Mouse (Mus musculus) bone marrow macrophage, adult 2 months (primary cell): ENCODE measurements at regions not wholly inside any gene's neighbourhood (a gene's known extent, or its start where the extent isn't known, plus 50 kb on each side); places are given as distances from the start of the nearest gene placed in this dataset.

ENCODE experiments used
- CTCF ChIP-seq: IDR thresholded peaks from 2 replicates; pipeline ENCODE4 v1.5.1; 2012; ENCODE audit warnings: low read depth, mild to moderate bottlenecking, low read length, moderate library complexity
- POLR2A ChIP-seq: IDR thresholded peaks from 2 replicates; pipeline ENCODE4 v1.6.1; 2012; ENCODE audit warnings: mild to moderate bottlenecking, low read depth, low read length, borderline replicate concordance

- TF ChIP-seq POLR2A (no peak), CTCF (no peak)
Measured at GRCm38 (mm10) chr5:119107898-119108297, 547.4 kb downstream of the Med13l start.
